Mouse (Mus musculus) heart, embryonic 13.5 days (tissue): ENCODE data around the gene Olfr657. TPM values are rescaled to one million over a fixed set of nuclear protein-coding genes. Genes with fewer than 3 reads are reported as not detected.

Source experiments
- ATAC-seq: fragments of 200-750 bp; cut with Nextera tagmentation; 2 replicates; pipeline ENCODE4 v1.8.0; 2017; ENCODE audit warnings: moderate TSS enrichment; ENCODE audit not compliant: insufficient number of reproducible peaks, low FRiP score, low TSS enrichment; ENCODE audit errors: extremely low read depth
- H3K27ac ChIP-seq: fragments of 300-500 bp; sonication (generic); replicated peaks from 2 replicates; pipeline ENCODE4 v1.5.1; 2015; ENCODE audit warnings: moderate library complexity, mild to moderate bottlenecking, inconsistent platforms
- H3K27me3 ChIP-seq: fragments of 300-500 bp; sonication (generic); replicated peaks from 2 replicates; pipeline ENCODE4 v1.6.1; 2015; ENCODE audit warnings: mild to moderate bottlenecking, inconsistent platforms
- H3K36me3 ChIP-seq: fragments of 300-500 bp; sonication (generic); 2 replicates; pipeline ENCODE4 v1.6.1; 2015; ENCODE audit warnings: mild to moderate bottlenecking, inconsistent platforms
- H3K4me1 ChIP-seq: fragments of 300-500 bp; sonication (generic); 2 replicates; pipeline ENCODE4 v1.6.1; 2015; ENCODE audit warnings: inconsistent platforms
- H3K4me2 ChIP-seq: fragments of 300-500 bp; sonication (generic); 2 replicates; pipeline ENCODE4 v1.6.1; 2015; ENCODE audit warnings: inconsistent platforms, mild to moderate bottlenecking, moderate library complexity
- H3K4me3 ChIP-seq: fragments of 300-500 bp; sonication (generic); 2 replicates; pipeline ENCODE4 v1.5.1; 2015; ENCODE audit warnings: moderate library complexity, mild to moderate bottlenecking, inconsistent platforms
- H3K9ac ChIP-seq: fragments of 300-500 bp; sonication (generic); 2 replicates; pipeline ENCODE4 v1.6.1; 2015; ENCODE audit warnings: inconsistent platforms, mild to moderate bottlenecking, moderate library complexity
- H3K9me3 ChIP-seq: fragments of 300-500 bp; sonication (generic); 2 replicates; pipeline ENCODE4 v1.6.1; 2016; ENCODE audit warnings: inconsistent platforms
- WGBS: fragments of 180-500 bp; shearing (Covaris S2); methylation state at CpG from one replicate; pipeline ENCODE4 v1.1.7; 2015; ENCODE audit warnings: mixed read lengths; 5-methylcytosine and 5-hydroxymethylcytosine counted together
- polyA plus RNA-seq: library from polyadenylated mRNA; unstranded; fragments of >200 nt; fragmentation: Nextera tagmentation; extraction: Ambion mirVana; gene quantifications from 2 replicates; pipeline ENCODE4 v1.2.1, GENCODE M21; 2015

Gene Olfr657
- polyA plus RNA-seq: not detected in 2 replicates

GRCm38 (mm10) chr7:104624494-104624893 is at the start of gene Olfr657:
Gene Olfr657, plus strand, starts transcription at chr7:104624794.
- ATAC-seq: no peak
- Histone ChIP-seq H3K4me3 (no peak within 1 kb of the TSS), H3K9me3 (no peaks in the 10 kb centered on the region), H3K27ac (no peak within 1 kb of the TSS), H3K4me2 (no peak within 1 kb of the TSS), H3K9ac (no peak within 1 kb of the TSS), H3K36me3 (no peaks in the 10 kb centered on the region), H3K27me3 (no peaks in the 10 kb centered on the region), H3K4me1 (no peaks in the 10 kb centered on the region)

DNA sequence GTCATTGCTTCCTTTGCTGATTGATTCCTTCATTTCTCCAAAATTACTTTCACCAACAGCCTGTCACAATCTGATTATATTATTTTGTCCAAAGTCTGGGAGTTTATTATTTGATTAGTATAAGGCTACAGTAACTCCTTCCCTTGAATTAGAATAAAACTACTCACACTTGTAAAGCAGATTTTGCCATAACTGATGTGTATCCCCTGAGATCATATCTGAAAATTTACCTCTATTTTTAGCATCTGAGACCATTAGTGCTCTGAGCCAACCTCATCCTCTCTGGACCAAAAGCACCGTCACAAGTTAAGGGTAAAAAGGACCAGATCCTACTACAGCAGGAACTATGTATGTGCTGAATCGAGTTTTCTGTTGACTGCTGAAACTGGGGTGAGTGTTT is 47.6 kb upstream of the Olfr657 start, which contains the start of gene Olfr653:
Gene Olfr653 (plus strand): TSS at position 301 of the 400 bp plus-strand sequence.
- H3K9me3 ChIP-seq: no peaks in the 10 kb centered on the region
- no peak within 1 kb of the TSS for H3K4me2 ChIP-seq
- H3K27ac ChIP-seq: no peak within 1 kb of the TSS
- no peak for ATAC-seq
- H3K4me3 ChIP-seq: no peak within 1 kb of the TSS
- 53% methylated on average over 2 of the region's 2 CpGs for WGBS
- no peak within 1 kb of the TSS for H3K9ac ChIP-seq
- no peaks in the 10 kb centered on the region for H3K36me3 ChIP-seq
- H3K27me3 ChIP-seq: no peaks in the 10 kb centered on the region
- H3K4me1 ChIP-seq: no peaks in the 10 kb centered on the region

DNA sequence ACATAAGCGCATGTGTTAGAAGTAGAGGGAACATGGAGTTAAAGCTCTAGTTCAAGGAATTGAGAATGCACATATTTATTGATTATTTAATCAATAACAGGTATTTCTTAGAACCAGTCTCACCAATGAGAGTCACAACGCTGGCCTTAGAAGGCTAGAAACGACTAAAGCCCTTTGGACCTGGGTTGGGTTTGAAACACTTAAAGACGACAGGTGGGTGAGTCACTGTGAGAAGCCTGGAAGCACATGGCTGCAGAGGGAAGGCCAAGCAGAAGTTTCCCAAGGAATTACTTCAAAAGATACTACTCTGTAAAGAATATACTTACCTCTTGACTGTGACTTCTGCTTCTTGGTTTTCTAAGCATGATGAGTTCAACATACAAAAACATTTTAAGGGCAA is 43.7 kb upstream of the Olfr657 start:
- Histone ChIP-seq H3K27me3 (no peaks in the 10 kb centered on the region), H3K4me1 (no peaks in the 10 kb centered on the region), H3K4me3 (no peak overlapping the region), H3K9ac (no peak overlapping the region), H3K9me3 (no peaks in the 10 kb centered on the region), H3K4me2 (no peak overlapping the region), H3K36me3 (no peaks in the 10 kb centered on the region), H3K27ac (no peak overlapping the region)
- 72% methylated on average over 4 of the region's 4 CpGs for WGBS
- no peak for ATAC-seq

GRCm38 (mm10) chr7:104581429-104581828 is 43.2 kb upstream of the Olfr657 start:
- Histone ChIP-seq H3K27ac (no peak overlapping the region), H3K4me1 (no peaks in the 10 kb centered on the region), H3K27me3 (no peaks in the 10 kb centered on the region), H3K9me3 (no peaks in the 10 kb centered on the region), H3K36me3 (no peaks in the 10 kb centered on the region), H3K4me3 (no peak overlapping the region), H3K4me2 (no peak overlapping the region), H3K9ac (no peak overlapping the region)
- ATAC-seq: no peak
- 77% methylated on average over 4 of the region's 4 CpGs for WGBS

DNA sequence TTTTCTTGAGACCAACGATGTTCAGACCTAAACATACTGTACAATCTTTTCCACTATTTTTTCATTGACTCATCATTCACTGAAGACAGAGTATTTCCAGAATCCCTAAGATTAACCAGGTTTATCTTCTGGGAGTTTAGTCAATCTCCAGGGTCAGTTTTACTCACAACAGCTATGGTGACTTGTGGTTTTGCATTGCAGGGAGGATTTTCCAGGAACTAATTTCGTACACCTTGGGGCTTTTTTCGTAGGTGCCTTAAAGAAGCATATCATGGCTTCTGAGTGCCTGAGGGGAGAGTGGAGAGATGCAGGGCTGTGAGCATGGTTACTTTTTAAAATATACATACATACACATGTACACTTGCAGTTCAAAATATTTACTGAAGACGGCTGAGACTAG is 37.9 kb upstream of the Olfr657 start, which contains the start of gene Olfr654:
Gene Olfr654 (plus strand): TSS at position 301 of the 400 bp plus-strand sequence.
- H3K4me1 ChIP-seq: no peaks in the 10 kb centered on the region
- H3K36me3 ChIP-seq: no peaks in the 10 kb centered on the region
- H3K27ac ChIP-seq: no peak within 1 kb of the TSS
- H3K9me3 ChIP-seq: no peaks in the 10 kb centered on the region
- H3K27me3 ChIP-seq: no peaks in the 10 kb centered on the region
- H3K4me2 ChIP-seq: no peak within 1 kb of the TSS
- no peak within 1 kb of the TSS for H3K4me3 ChIP-seq
- H3K9ac ChIP-seq: no peak within 1 kb of the TSS
- WGBS: 76% methylated on average over 4 of the region's 4 CpGs
- ATAC-seq: no peak

GRCm38 (mm10) chr7:104588274-104588673 is 36.3 kb upstream of the Olfr657 start:
- WGBS: 75% methylated on average over 5 of the region's 5 CpGs
- no peak overlapping the region for H3K9ac ChIP-seq
- H3K4me2 ChIP-seq: no peak overlapping the region
- H3K36me3 ChIP-seq: no peaks in the 10 kb centered on the region
- H3K4me3 ChIP-seq: no peak overlapping the region
- H3K27ac ChIP-seq: no peak overlapping the region
- no peak for ATAC-seq
- no peaks in the 10 kb centered on the region for H3K4me1 ChIP-seq
- no peaks in the 10 kb centered on the region for H3K27me3 ChIP-seq
- H3K9me3 ChIP-seq: no peaks in the 10 kb centered on the region

DNA sequence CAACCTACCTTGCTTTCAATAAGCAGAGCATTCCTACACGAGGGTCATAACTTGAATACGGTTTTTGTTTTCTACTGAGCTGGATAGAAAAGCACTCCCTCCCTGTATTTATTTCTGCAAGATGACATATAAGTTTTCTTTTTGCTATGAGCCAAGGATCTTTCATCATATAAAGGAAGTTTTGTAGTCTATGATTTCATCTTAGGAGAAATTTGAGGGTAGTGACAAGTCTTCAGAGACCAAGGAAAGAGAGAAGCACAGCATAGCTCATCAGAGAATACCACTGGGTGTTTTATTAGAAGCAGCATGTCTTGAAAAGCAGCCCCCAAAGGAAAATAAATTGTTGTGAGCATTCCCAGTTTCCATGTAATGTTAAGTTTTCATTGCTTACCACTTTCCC is 22.9 kb upstream of the Olfr657 start, which contains the start of gene Olfr655:
Gene Olfr655 (minus strand): TSS at position 101 of the 400 bp plus-strand sequence.
- no peak within 1 kb of the TSS for H3K27ac ChIP-seq
- H3K9me3 ChIP-seq: no peaks in the 10 kb centered on the region
- WGBS: 64% methylated on average over 2 of the region's 2 CpGs
- no peaks in the 10 kb centered on the region for H3K27me3 ChIP-seq
- H3K4me2 ChIP-seq: no peak within 1 kb of the TSS
- ATAC-seq: no peak
- H3K9ac ChIP-seq: no peak within 1 kb of the TSS
- no peaks in the 10 kb centered on the region for H3K4me1 ChIP-seq
- H3K4me3 ChIP-seq: no peak within 1 kb of the TSS
- H3K36me3 ChIP-seq: no peaks in the 10 kb centered on the region

- Histone ChIP-seq H3K4me2 (no peak overlapping the region), H3K27me3 (no peaks in the 10 kb centered on the region), H3K27ac (no peak overlapping the region), H3K4me1 (no peaks in the 10 kb centered on the region), H3K9ac (no peak overlapping the region), H3K4me3 (no peak overlapping the region), H3K9me3 (no peaks in the 10 kb centered on the region), H3K36me3 (no peaks in the 10 kb centered on the region)
- ATAC-seq: no peak
- WGBS: 2% methylated on average over 3 of the region's 3 CpGs
These were observed 21.4 kb upstream of the Olfr657 start for GRCm38 (mm10) chr7:104603173-104603572.

- Histone ChIP-seq H3K4me2 (no peak overlapping the region), H3K9ac (no peak overlapping the region), H3K9me3 (no peaks in the 10 kb centered on the region), H3K27me3 (no peaks in the 10 kb centered on the region), H3K36me3 (no peaks in the 10 kb centered on the region), H3K4me3 (no peak overlapping the region), H3K4me1 (no peaks in the 10 kb centered on the region), H3K27ac (no peak overlapping the region)
- ATAC-seq: no peak
These were observed 19.9 kb upstream of the Olfr657 start for GRCm38 (mm10) chr7:104604727-104605126.

DNA sequence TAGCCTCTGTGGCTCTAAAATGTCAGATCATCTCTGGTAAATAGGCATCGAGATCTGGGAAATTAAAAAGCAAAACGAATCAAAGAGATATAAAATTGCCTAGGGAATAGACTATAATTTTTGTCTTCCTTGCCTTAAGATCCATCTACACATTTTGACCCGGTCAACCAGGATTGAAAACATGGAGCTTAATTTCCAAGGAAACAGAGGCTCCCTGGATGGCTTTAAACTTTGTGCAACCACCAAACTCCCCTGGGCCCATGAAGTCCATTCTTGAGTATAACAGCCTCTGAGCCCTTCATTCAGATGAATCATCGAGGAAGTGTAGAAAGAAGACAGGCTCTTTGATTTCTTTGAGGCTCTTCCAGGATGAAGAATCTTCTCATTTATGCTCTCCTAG is 10.9 kb upstream of the Olfr657 start, which contains the start of gene Olfr656:
Gene Olfr656 (plus strand): TSS at position 301 of the 400 bp plus-strand sequence.
- H3K4me2 ChIP-seq: no peak within 1 kb of the TSS
- no peak within 1 kb of the TSS for H3K9ac ChIP-seq
- no peak for ATAC-seq
- no peak within 1 kb of the TSS for H3K4me3 ChIP-seq
- WGBS: 64% methylated on average over 4 of the region's 4 CpGs
- peaks cover 4% of the 10 kb centered on the region; the same call in 1 of the 2 replicates for H3K9me3 ChIP-seq
- no peak within 1 kb of the TSS for H3K27ac ChIP-seq
- no peaks in the 10 kb centered on the region for H3K4me1 ChIP-seq
- no peaks in the 10 kb centered on the region for H3K27me3 ChIP-seq
- H3K36me3 ChIP-seq: no peaks in the 10 kb centered on the region

GRCm38 (mm10) chr7:104646841-104647482 is 22.4 kb downstream of the Olfr657 start, which contains the start of gene Olfr658:
Gene Olfr658, minus strand, starts transcription at chr7:104647305.
- H3K27ac ChIP-seq: no peak within 1 kb of the TSS
- H3K9ac ChIP-seq: no peak within 1 kb of the TSS
- H3K4me3 ChIP-seq: peak within 1 kb of the TSS; percentile 35
- no peaks in the 10 kb centered on the region for H3K36me3 ChIP-seq
- no peaks in the 10 kb centered on the region for H3K4me1 ChIP-seq
- no peaks in the 10 kb centered on the region for H3K27me3 ChIP-seq
- no peaks in the 10 kb centered on the region for H3K9me3 ChIP-seq
- 14% methylated on average over 20 of the region's 22 CpGs for WGBS
- H3K4me2 ChIP-seq: peak within 1 kb of the TSS; percentile 63
- no peak for ATAC-seq

- Histone ChIP-seq H3K4me2 (no peak within 1 kb of the TSS), H3K4me1 (no peaks in the 10 kb centered on the region), H3K4me3 (no peak within 1 kb of the TSS), H3K36me3 (no peaks in the 10 kb centered on the region), H3K9ac (no peak within 1 kb of the TSS), H3K27me3 (no peaks in the 10 kb centered on the region), H3K27ac (no peak within 1 kb of the TSS), H3K9me3 (no peaks in the 10 kb centered on the region; the same call in none of the 2 replicates)
- no peak for ATAC-seq
- 69% methylated on average over 3 of the region's 3 CpGs for WGBS
These were observed 41.9 kb downstream of the Olfr657 start, which contains the start of gene Olfr659 for GRCm38 (mm10) chr7:104666453-104666852. Gene Olfr659, plus strand, starts transcription at chr7:104666753.
